Mouse (Mus musculus): ENCODE data around the gene Adgrl2. TPM values are rescaled to one million over a fixed set of nuclear protein-coding genes. Genes with fewer than 3 reads are reported as not detected.

Gene Adgrl2
- total RNA-seq, 2 experiments from 2014 or later = 57.2 to 57.6 TPM

DNA sequence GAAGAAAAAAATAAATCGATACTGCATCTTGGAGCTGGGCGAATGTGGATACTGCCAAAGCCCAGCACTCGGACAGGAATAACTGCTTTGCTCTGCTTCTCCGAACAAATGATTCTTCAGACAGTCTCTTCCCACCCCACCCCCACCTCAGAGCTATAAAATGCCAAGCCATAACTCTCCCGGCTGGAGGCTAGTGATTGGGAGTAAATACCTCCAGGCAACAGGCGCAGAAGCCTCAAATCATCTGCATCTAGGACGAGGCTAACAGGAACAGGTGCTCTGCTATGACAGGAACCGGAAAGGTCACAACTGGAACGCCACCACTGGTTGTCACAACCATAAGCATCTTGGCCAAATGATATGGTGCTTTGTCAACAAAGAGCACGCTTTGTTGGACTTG lies 94.1 kb downstream of the Adgrl2 start:
- intact Hi-C loops (cut with DNase I) = no loop called here
- DNase-seq (ENCODE audit: low spot score) = no peak

- intact Hi-C loops (cut with DNase I) = no loop called here
Measured at GRCm38 (mm10) chr3:148895396-148896109, 94.8 kb downstream of the Adgrl2 start.

DNA sequence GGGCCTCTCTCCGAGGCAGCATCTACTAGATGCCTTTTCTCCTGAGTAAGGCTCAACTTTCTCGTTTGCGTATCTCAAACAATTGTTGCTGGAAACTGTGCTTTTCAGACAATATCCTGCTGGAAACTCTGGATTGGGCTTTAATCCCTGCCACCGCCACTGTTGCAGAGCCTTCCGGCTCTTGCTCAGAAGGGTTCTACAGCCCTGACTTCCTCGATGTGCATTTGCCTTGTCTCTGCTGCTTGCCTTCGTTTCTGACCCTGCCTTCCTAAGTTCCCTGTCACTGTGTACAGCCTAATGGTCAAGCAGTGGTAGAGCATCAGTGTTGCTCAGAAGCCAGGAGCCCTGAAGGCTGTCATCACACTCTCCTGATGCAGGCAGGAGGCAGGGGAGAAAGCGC lies 95.5 kb downstream of the Adgrl2 start:
- intact Hi-C loops (cut with DNase I) = no loop called here
- DNase-seq (ENCODE audit: low spot score) = no peak

More at GRCm38 (mm10) chr3:148895396-148896109, 94.8 kb downstream of the Adgrl2 start:
- no peak for DNase-seq (ENCODE audit: low spot score)

DNA sequence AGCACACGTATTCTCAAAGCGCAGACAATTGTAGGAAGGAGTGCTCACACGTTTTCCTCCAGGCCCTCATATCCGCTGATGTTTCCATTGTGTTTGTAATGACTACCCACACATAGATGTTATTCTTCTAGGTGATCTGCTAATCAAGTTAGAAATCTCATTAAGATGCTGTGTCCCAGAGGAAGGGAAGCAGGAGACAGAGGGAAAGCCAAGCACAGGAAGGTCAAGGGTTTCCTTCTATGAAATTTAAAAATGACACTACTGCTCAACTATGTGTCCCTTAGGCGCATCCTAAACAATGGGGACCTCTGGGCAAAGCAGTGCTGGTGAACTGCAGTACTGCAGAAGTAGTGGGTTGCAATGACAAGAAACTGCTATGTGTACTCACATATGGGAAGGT lies 102.5 kb downstream of the Adgrl2 start:
- intact Hi-C loops (cut with DNase I) = loop anchor here (5.0 kb wide), 1 partner anchor 46 kb away; no protein-coding TSS in a partner anchor
- DNase-seq (ENCODE audit: low spot score) = no peak

- intact Hi-C loops (cut with DNase I) = loop anchor here (5.0 kb wide), 1 partner anchor 45 kb away; no protein-coding TSS in a partner anchor
- DNase-seq (ENCODE audit: low spot score) = no peak
Measured at GRCm38 (mm10) chr3:148886956-148887355, 103.4 kb downstream of the Adgrl2 start.

GRCm38 (mm10) chr3:148885980-148886668 lies 104.2 kb downstream of the Adgrl2 start:
- intact Hi-C loops (cut with DNase I) = loop anchor here (5.0 kb wide), 1 partner anchor 44 kb away; no protein-coding TSS in a partner anchor
- no peak for DNase-seq (ENCODE audit: low spot score)

DNA sequence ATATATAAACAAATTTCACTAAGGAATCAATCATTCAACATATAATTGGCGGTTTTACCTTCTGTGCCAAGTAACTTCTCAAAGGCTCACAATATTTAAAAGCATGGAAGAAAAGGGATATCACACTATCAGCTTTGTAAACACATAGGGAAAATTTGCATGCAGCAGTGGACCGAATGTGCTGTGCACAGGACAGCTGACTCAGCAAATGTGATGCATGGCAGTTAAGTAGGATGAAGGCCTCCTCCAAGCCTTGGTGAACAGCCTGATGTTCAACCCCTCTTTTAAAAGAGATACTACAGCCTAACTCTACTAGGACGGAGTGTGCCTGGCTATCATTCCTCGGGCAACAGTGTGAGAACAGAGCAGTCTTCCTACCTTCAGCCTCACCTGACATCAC lies 105.2 kb downstream of the Adgrl2 start:
- no peak for DNase-seq (ENCODE audit: low spot score)
- intact Hi-C loops (cut with DNase I) = loop anchor here (5.0 kb wide), 1 partner anchor 43 kb away; no protein-coding TSS in a partner anchor

DNA sequence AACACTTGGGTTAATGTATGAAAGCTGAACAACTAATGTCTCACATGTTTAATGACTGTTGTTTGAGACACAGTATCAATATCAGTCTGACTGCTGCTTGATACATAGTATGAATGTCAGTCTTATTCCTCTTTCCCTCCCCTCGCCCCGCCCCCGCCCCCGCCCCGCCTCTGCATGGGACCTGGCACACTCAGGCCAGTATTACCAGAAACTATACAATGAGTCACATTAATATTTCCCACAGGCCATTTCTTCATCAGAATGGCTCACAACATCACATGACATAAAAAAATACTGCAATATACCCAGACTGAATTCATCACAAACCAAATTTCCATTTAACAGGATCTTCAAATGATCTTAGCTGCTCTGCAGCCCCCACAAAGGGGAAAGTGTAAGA lies 108.9 kb downstream of the Adgrl2 start:
- intact Hi-C loops (cut with DNase I) = no loop called here
- DNase-seq (ENCODE audit: low spot score) = no peak

DNA sequence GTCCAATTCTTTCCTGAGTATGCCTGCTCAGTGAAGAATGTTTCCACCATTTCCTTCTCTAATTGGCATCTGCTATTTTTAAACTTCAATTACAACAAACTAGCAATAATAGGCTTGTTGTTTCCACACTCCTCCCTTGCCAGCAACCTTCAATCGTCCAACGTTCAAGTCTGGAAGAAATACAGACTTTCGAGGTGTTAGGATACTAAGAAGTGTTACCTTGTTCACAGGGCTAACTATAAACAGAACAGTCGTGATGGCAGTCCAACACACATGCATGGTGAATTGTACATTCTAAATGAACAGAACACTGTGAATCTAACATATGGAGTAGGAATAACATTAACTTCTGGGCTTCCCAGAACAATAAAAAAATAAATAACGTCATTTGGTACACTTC lies 117.8 kb downstream of the Adgrl2 start:
- intact Hi-C loops (cut with DNase I) = no loop called here
- no peak for DNase-seq (ENCODE audit: low spot score)

GRCm38 (mm10) chr3:148871792-148872464 lies 118.4 kb downstream of the Adgrl2 start:
- intact Hi-C loops (cut with DNase I) = no loop called here

GRCm38 (mm10) chr3:148867618-148868017 lies 122.7 kb downstream of the Adgrl2 start:
- intact Hi-C loops (cut with DNase I) = no loop called here
- no peak for DNase-seq (ENCODE audit: low spot score)

More at GRCm38 (mm10) chr3:148871792-148872464, 118.4 kb downstream of the Adgrl2 start:
- DNase-seq (ENCODE audit: low spot score) = no peak

- intact Hi-C loops (cut with DNase I) = no loop called here
Measured at GRCm38 (mm10) chr3:148866633-148867032, 123.7 kb downstream of the Adgrl2 start.

DNA sequence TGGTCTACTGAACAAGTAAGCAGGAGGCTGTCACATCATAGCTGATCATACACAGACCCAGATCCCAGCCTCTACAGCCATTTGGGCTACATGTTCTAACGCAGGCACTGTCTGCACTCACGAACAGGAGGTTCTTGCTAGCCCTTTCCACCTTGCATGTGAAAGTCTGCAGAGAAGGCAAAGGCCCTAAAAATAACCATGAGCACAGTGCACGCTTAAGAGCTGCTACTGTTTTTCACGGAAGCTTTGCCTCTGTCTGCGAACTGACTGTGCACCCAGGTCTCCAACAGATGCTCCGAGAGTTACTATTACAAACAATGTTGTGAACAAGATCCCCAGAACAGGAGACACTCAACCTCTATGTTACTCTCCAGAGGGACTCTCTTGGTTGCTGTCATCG lies 124.3 kb downstream of the Adgrl2 start:
- intact Hi-C loops (cut with DNase I) = no loop called here
- DNase-seq (ENCODE audit: low spot score) = no peak

More at GRCm38 (mm10) chr3:148866633-148867032, 123.7 kb downstream of the Adgrl2 start:
- DNase-seq (ENCODE audit: low spot score) = no peak

- DNase-seq (ENCODE audit: low spot score) = no peak
- intact Hi-C loops (cut with DNase I) = no loop called here
Measured at GRCm38 (mm10) chr3:148865234-148865633, 125.1 kb downstream of the Adgrl2 start.

GRCm38 (mm10) chr3:148861860-148862259 lies 128.5 kb downstream of the Adgrl2 start:
- intact Hi-C loops (cut with DNase I) = no loop called here

GRCm38 (mm10) chr3:148854306-148854910 lies 135.9 kb downstream of the Adgrl2 start:
- DNase-seq (ENCODE audit: low spot score) = no peak
- intact Hi-C loops (cut with DNase I) = no loop called here

More at GRCm38 (mm10) chr3:148861860-148862259, 128.5 kb downstream of the Adgrl2 start:
- no peak for DNase-seq (ENCODE audit: low spot score)

- intact Hi-C loops (cut with DNase I) = loop anchor here (1.0 kb wide), 1 partner anchor 130 kb away; no protein-coding TSS in a partner anchor
- no peak for DNase-seq (ENCODE audit: low spot score)
Measured at GRCm38 (mm10) chr3:148853372-148853771, 137.0 kb downstream of the Adgrl2 start.

- DNase-seq (ENCODE audit: low spot score) = no peak
- intact Hi-C loops (cut with DNase I) = no loop called here
Measured at GRCm38 (mm10) chr3:148852556-148852955, 137.8 kb downstream of the Adgrl2 start.

- DNase-seq (ENCODE audit: low spot score) = no peak
- intact Hi-C loops (cut with DNase I) = no loop called here
Measured at GRCm38 (mm10) chr3:148850821-148851220, 139.5 kb downstream of the Adgrl2 start.

- intact Hi-C loops (cut with DNase I) = no loop called here
- DNase-seq (ENCODE audit: low spot score) = no peak
Measured at GRCm38 (mm10) chr3:148848366-148848765, 142.0 kb downstream of the Adgrl2 start.

All from heart, postnatal 25 days (tissue).